In the genomic region with DNA sequence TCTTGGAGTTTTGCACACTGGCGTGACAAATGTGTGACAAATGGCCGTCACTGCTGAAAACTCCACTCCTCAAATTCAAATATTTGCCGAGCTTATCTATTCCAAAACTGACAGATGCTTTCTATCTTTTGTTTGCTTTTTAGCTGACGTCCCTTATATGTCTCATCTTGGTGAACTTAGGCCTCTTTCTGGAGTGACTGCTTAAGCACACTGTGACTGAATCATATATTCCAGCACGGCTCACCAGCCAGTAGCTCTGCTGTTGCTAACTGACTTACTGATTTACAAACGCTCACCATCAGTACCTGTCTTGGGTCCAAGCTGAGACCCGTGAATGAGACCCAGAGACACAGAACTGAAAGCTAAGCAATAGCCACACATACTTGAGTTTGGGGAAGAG, we compare ENCODE assay signal across 19 mouse cellular contexts. TPM values are rescaled to one million over a fixed set of nuclear protein-coding genes. Genes with fewer than 3 reads are reported as not detected.
"Had no signal": no experiment of that assay in that cellular context is flagged by ENCODE, and none has a peak within 500 bp of the region (broad histone marks: within the 10 kb centered on the region; RNA-seq: fewer than 3 reads in every experiment).

No protein-coding gene starts in this region.

- H3K27ac ChIP-seq: kidney, embryonic 15.5 days; left cerebral cortex, adult 2 months; limb, embryonic 10.5 days; liver, embryonic 14.5 days; macrophage; midbrain, embryonic 12.5 days had no signal

- DNase-seq: kidney, adult 2 months; kidney, postnatal 14 days; lung, adult 2 months; right cerebral cortex, postnatal 14 days; thymus, postnatal 4 days had no signal

- H3K4me1 ChIP-seq: midbrain, embryonic 12.5 days had no signal

- H3K36me3 ChIP-seq: kidney, embryonic 15.5 days; limb, embryonic 10.5 days; midbrain, embryonic 12.5 days had no signal

- H3K4me3 ChIP-seq: kidney, embryonic 15.5 days; left cerebral cortex, adult 2 months; limb, embryonic 10.5 days; megakaryocyte, embryonic 14.5 days; midbrain, embryonic 12.5 days had no signal

- H3K9ac ChIP-seq: kidney, embryonic 15.5 days; liver, embryonic 14.5 days; midbrain, embryonic 12.5 days had no signal

- H3K27me3 ChIP-seq: kidney, embryonic 15.5 days; midbrain, embryonic 12.5 days had no signal

- H3K9me3 ChIP-seq: kidney, embryonic 15.5 days; limb, embryonic 10.5 days; megakaryocyte, embryonic 14.5 days; midbrain, embryonic 12.5 days had no signal

- H3K4me2 ChIP-seq: kidney, embryonic 15.5 days; midbrain, embryonic 12.5 days had no signal

RNA-seq across cellular contexts. Expression of a gene that starts 19.2 kb away (rescaled TPM):
- total RNA-seq: layer of hippocampus, adult 8-10 months; layer of hippocampus, postnatal 25 days; left cerebral cortex, adult 2 months; left cerebral cortex, postnatal 14 days; midbrain, postnatal 0 days had no signal
- polyA plus RNA-seq: kidney, adult 2 months; kidney, embryonic 15.5 days; large intestine, adult 2 months; limb, embryonic 10.5 days; limb, embryonic 14.5 days; liver, embryonic 14.5 days; macrophage; midbrain, embryonic 12.5 days; midbrain, postnatal 0 days; neural tube, embryonic 14.5 days had no signal
